Mouse (Mus musculus): ENCODE data around the gene Tbc1d1.

Gene Tbc1d1

DNA sequence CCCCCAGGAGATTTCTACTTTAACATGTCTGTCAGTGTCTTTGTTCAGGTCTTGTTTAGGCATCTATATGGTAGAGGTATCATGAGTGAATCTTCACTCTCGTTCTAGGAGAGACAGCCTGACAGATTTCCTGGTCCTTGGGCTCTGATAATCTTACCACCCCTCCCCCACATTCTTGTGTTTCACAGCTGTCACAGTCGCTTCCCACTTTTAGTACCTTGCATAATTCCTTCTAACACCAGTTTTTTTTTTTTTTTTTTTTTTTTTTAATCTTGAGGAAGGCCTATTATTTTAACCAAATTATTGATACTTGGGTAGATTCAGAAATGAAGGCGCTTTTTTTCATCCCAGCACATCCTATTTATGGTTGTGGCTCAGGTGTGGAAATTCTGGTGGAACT lies 81.6 kb downstream of the Tbc1d1 start:
- DNase-seq (ENCODE audit: low spot score in 2 of 2), result no peak

- no peak for DNase-seq (ENCODE audit: low spot score in 2 of 2)
Measured at GRCm38 (mm10) chr5:64238894-64239652, 83.0 kb downstream of the Tbc1d1 start.

DNA sequence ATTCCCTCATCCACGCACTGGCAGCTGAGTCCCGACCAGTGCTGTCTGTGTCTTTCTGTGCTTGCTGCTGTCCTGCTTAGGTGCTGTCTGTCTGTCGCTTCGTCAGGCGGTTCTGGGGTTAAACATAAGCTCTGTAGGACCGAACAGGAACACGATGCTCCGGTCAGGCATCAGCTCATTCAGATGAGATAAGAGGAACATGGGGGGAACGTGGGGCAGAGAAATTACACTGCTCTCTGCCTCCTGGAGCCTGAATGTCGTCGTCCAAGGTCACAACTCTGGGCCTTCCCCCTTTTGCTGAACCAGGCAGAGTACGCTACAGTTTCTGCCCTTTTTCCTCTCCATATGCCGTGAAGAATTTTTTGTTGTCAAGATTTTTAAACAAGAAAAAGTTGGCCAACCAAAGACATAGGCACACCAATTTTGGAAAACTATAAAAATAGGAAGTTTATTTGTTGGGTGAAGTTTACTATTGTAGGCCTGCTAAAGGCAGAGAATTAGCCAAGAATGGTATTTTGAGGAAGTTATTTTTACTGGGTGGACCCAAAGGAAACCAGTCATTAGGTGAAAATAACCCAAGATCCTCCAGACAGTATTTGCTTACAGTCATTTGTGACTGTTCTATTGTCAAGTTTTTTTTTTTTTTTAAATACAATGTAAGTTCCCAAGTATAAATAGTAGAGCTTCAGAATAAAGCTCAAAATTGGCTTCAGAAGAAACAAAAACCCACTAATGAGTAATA lies 85.0 kb downstream of the Tbc1d1 start:
- DNase-seq (ENCODE audit: low spot score in 2 of 2), result no peak

DNA sequence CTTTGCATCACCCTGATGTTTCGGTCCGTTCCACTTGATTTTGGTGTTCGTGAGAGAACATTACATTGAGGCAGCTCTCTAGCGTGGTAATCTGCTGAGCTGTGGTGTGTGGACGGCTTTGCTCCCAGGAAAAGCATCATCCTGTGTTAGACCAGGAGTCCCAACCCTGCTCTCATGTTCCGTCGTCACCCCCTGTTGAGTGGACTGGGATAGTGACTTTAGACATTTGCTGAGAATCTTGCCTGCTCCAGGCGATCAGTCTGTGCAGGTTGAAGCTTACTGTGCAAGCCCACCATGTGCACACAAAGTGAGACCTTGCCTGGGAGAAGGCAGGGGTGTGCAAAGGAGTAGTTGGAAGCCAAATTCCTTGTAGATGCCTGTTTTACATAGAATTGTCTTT lies 85.8 kb downstream of the Tbc1d1 start:
- DNase-seq (ENCODE audit: low spot score in 2 of 2), result no peak

- no peak for DNase-seq (ENCODE audit: low spot score in 2 of 2)
Measured at GRCm38 (mm10) chr5:64242795-64243455, 86.8 kb downstream of the Tbc1d1 start.

DNA sequence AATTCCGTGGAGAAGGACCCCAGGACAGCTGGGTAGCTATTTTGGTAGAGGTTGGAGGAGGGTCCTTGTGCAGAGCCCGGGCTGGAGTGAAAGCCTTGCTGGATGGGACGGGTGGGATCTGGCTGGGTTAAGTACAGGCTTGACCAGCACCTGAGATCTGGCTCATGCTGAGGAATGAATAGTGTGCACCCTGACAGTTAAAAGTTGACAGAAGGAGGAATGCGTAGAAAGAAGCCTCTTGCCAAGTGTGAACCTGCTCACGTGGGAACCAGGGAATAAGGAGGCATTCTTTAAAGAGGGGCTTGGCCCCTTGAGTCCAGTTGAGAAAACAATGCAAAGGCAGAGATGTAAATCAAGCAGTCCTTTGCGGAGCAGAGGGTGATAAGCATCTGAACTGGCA lies 87.6 kb downstream of the Tbc1d1 start:
- no peak for DNase-seq (ENCODE audit: low spot score in 2 of 2)

- DNase-seq (ENCODE audit: low spot score in 2 of 2), result no peak
Measured at GRCm38 (mm10) chr5:64244283-64244682, 88.2 kb downstream of the Tbc1d1 start.

GRCm38 (mm10) chr5:64244745-64245144 lies 88.6 kb downstream of the Tbc1d1 start:
- no peak for DNase-seq (ENCODE audit: low spot score in 2 of 2)

DNA sequence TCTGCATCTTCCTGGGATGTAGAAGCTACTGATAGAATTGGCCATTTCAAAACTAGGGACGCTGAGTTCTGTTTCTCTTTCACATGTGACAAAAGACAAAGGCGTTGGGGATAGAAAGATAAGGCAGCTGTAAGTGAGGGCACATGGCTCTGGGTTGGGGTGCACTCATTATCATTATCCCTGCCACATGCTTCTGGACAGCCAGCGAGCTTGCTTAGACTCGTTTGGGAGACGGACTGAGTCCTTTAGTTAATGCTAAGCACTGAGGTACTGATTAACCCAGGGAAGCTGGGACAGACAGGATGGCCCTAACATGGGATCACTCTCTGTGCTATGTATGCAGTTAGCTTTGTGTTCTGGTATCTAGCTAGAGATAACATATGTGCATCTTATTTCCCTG lies 95.3 kb downstream of the Tbc1d1 start:
- DNase-seq (ENCODE audit: low spot score in 2 of 2), result no peak

- DNase-seq (ENCODE audit: low spot score in 2 of 2), result no peak
Measured at GRCm38 (mm10) chr5:64254278-64254677, 98.2 kb downstream of the Tbc1d1 start.

- no peak for DNase-seq (ENCODE audit: low spot score in 2 of 2)
Measured at GRCm38 (mm10) chr5:64254988-64255387, 98.9 kb downstream of the Tbc1d1 start.

- DNase-seq (ENCODE audit: low spot score in 2 of 2), result no peak
Measured at GRCm38 (mm10) chr5:64263348-64263747, 107.2 kb downstream of the Tbc1d1 start.

GRCm38 (mm10) chr5:64263898-64264478 lies 107.9 kb downstream of the Tbc1d1 start:
- DNase-seq (ENCODE audit: low spot score in 2 of 2), result no peak

DNA sequence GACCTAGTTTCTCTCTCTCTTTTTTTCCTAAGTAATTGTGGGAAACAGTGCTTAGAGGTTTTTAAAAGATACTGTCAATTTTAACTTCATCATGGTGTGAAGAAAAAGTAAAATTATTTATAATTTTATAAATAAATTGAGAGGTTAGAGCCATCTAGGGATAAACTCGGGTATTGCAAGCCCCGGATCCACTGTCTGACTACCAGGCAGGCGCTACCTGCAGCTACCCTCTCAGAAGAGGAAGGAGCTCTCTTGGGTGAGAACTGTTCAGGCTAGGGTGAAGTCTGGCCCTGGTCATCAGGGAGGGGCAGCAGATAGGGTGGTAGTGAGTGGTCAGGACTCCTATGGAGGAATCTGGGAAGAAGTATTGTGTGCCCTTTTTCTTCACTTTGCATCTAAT lies 109.0 kb downstream of the Tbc1d1 start:
- peak in 1 of 2 experiments; percentile 29 for DNase-seq (ENCODE audit: low spot score in 2 of 2)

DNA sequence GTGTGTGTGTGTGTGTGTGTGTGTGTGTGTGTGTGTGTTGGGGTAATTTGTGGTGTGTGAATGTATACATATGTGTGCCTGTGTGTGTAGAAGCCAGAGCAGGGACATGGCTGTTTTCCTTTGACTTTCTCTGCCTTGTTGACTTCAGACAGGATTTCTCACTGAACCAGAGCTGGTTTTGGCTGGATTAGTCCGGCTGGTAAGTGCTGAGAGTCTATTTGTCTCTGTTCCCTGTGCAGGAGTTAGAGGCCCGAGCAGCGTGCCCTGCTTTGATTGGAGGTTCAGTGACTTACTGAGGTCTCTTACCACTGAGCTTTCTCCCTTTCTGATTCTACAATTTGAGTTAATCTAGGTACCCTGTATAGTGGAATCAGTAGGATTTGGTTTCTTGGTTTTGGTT lies 109.8 kb downstream of the Tbc1d1 start:
- DNase-seq (ENCODE audit: low spot score in 2 of 2), result no peak

DNA sequence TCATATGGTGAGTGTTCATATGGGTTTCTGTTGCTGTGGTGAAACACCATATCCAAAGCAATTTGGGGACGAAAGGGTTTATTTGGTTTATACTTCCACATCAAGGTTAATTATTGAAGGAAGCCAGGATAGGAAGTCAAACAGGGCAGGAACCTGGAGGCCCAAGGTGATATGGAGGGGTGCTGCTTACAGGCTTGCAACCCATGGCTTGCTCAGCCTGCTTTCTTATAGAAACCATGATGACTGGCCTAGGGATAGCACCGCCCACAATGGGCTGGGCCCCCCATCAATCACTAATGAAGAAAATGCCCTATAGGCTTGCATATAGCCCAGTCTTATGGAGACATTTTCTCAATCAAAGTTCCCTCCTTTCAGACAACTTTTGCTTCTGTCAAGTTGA lies 110.4 kb downstream of the Tbc1d1 start:
- no peak for DNase-seq (ENCODE audit: low spot score in 2 of 2)

GRCm38 (mm10) chr5:64267279-64267678 lies 111.2 kb downstream of the Tbc1d1 start:
- no peak for DNase-seq (ENCODE audit: low spot score in 2 of 2)

GRCm38 (mm10) chr5:64269669-64270068 lies 113.6 kb downstream of the Tbc1d1 start:
- no peak for DNase-seq (ENCODE audit: low spot score in 2 of 2)

GRCm38 (mm10) chr5:64273517-64273916 lies 117.4 kb downstream of the Tbc1d1 start:
- DNase-seq (ENCODE audit: low spot score in 2 of 2), result no peak

DNA sequence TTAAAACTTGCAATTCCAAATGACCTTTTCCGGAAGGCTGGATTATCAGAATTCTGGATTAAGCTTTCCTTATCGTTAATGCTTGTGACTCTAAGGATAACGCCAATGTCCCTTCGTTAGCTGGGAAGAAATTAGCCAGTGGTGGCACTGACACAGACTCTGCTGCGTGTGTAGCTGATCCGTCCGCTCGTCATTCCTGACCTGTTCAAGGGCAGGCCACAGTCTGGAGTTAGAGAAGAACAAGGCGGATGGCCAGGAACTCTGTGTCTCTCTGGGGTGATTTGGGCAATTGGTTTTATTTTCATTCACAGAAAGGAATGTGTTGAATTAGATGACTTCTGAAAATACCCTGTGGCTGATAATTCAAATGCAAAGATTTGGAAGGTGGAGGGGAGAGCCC lies 118.2 kb downstream of the Tbc1d1 start:
- DNase-seq (ENCODE audit: low spot score in 2 of 2), result no peak

GRCm38 (mm10) chr5:64274738-64275451 lies 118.8 kb downstream of the Tbc1d1 start:
- DNase-seq (ENCODE audit: low spot score in 2 of 2), result peak in 1 of 2 experiments; percentile 46
